Mouse (Mus musculus): Measurements from ENCODE around the gene Stard3nl. TPM values are rescaled to one million over a fixed set of nuclear protein-coding genes. Genes with fewer than 3 reads are reported as not detected.

Stard3nl gene
- total RNA-seq (2012; rRNA removed) = 64.5 and 76.4 TPM in 2 replicates

GRCm38 (mm10) chr13:19395688-19396354 lies at the start of gene Stard3nl:
TSS of gene Stard3nl (minus strand) at chr13:19395795.
- in situ Hi-C loops (cut with MboI; ENCODE audit: low sequenced_read_pairs in 2 of 2, unreplicated experiment in 2 of 2) = no loop called here
- Histone ChIP-seq H3K27ac (ENCODE audit: insufficient read depth, low read depth, low read length, poor library complexity, severe bottlenecking) (no peak within 1 kb of the TSS; the same call in 1 of the 2 replicates), H3K9ac (ENCODE audit: insufficient read depth, low read depth, low read length, poor library complexity, severe bottlenecking) (peak within 1 kb of the TSS; percentile 79), H3K9me3 (ENCODE audit: control insufficient read depth, insufficient read depth, low read depth, low read length) (no peaks in the 10 kb centered on the region), H3K4me3 (ENCODE audit: insufficient read depth in 1 of 2, low read depth in 1 of 2, low read length in 2 of 2, poor library complexity in 1 of 2, severe bottlenecking in 1 of 2) (peak within 1 kb of the TSS; percentile 74 to 97), H3K4me1 (ENCODE audit: control insufficient read depth in 2 of 2, insufficient read depth in 2 of 2, low read length in 2 of 2, poor library complexity in 1 of 2) (peaks cover 5 to 10% of the 10 kb centered on the region in 2 experiments; a peak in 3 of 4 replicates), H3K36me3 (ENCODE audit: control insufficient read depth, insufficient read depth, low read length, poor library complexity, severe bottlenecking) (peaks cover 4% of the 10 kb centered on the region; the same call in 1 of the 2 replicates)
- TF ChIP-seq MAFK (IDR thresholded peaks at IDR 0.05; ENCODE audit: insufficient read depth, low read depth, low read length) (no peak), HCFC1 (IDR thresholded peaks at IDR 0.05; ENCODE audit: borderline replicate concordance, insufficient read depth, low read length) (0 out of 2 replicates have a peak, but pooled peaks have one; percentile 64), CHD2 (IDR thresholded peaks at IDR 0.05; ENCODE audit: low read depth, low read length) (0 out of 2 replicates have a peak, but pooled peaks have one; percentile 42)
- peak; percentile 95 for DNase-seq (ENCODE audit: low read depth, low spot score)

- peak overlapping the region in 1 of 2 experiments; percentile 48; a peak in 2 of 4 replicates for H3K4me3 ChIP-seq (ENCODE audit: insufficient read depth in 1 of 2, low read depth in 1 of 2, low read length in 2 of 2, poor library complexity in 1 of 2, severe bottlenecking in 1 of 2)
- H3K36me3 ChIP-seq (ENCODE audit: control insufficient read depth, insufficient read depth, low read length, poor library complexity, severe bottlenecking) = no peaks in the 10 kb centered on the region
- H3K9me3 ChIP-seq (ENCODE audit: control insufficient read depth, insufficient read depth, low read depth, low read length) = no peaks in the 10 kb centered on the region
- no peak overlapping the region for H3K9ac ChIP-seq (ENCODE audit: insufficient read depth, low read depth, low read length, poor library complexity, severe bottlenecking)
- H3K4me1 ChIP-seq (ENCODE audit: control insufficient read depth in 2 of 2, insufficient read depth in 2 of 2, low read length in 2 of 2, poor library complexity in 1 of 2) = no peaks in the 10 kb centered on the region
- DNase-seq (ENCODE audit: low read depth, low spot score) = no peak
- in situ Hi-C loops (cut with MboI; ENCODE audit: low sequenced_read_pairs in 2 of 2, unreplicated experiment in 2 of 2) = no loop called here
- peak overlapping the region; percentile 10; the same call in 1 of the 2 replicates for H3K27ac ChIP-seq (ENCODE audit: insufficient read depth, low read depth, low read length, poor library complexity, severe bottlenecking)
- TF ChIP-seq ZC3H11A (IDR thresholded peaks at IDR 0.05; ENCODE audit: borderline replicate concordance, low read depth, low read length) (no peak), CHD2 (IDR thresholded peaks at IDR 0.05; ENCODE audit: low read depth, low read length) (no peak), MAFK (IDR thresholded peaks at IDR 0.05; ENCODE audit: insufficient read depth, low read depth, low read length) (no peak), HCFC1 (IDR thresholded peaks at IDR 0.05; ENCODE audit: borderline replicate concordance, insufficient read depth, low read length) (no peak)
Observed at GRCm38 (mm10) chr13:19438040-19438439, 42.4 kb upstream of the Stard3nl start.

GRCm38 (mm10) chr13:19429812-19430370 lies 34.3 kb upstream of the Stard3nl start:
- Histone ChIP-seq H3K27ac (ENCODE audit: insufficient read depth, low read depth, low read length, poor library complexity, severe bottlenecking) (no peak overlapping the region), H3K9me3 (ENCODE audit: control insufficient read depth, insufficient read depth, low read depth, low read length) (no peaks in the 10 kb centered on the region), H3K36me3 (ENCODE audit: control insufficient read depth, insufficient read depth, low read length, poor library complexity, severe bottlenecking) (no peaks in the 10 kb centered on the region), H3K4me1 (ENCODE audit: control insufficient read depth in 2 of 2, insufficient read depth in 2 of 2, low read length in 2 of 2, poor library complexity in 1 of 2) (0 out of 4 replicates have a peak, but pooled peaks cover 0 to 2% of the 10 kb centered on the region in 2 experiments), H3K4me3 (ENCODE audit: insufficient read depth in 1 of 2, low read depth in 1 of 2, low read length in 2 of 2, poor library complexity in 1 of 2, severe bottlenecking in 1 of 2) (no peak overlapping the region), H3K9ac (ENCODE audit: insufficient read depth, low read depth, low read length, poor library complexity, severe bottlenecking) (no peak overlapping the region)
- in situ Hi-C loops (cut with MboI; ENCODE audit: low sequenced_read_pairs in 2 of 2, unreplicated experiment in 2 of 2) = no loop called here
- no peak for DNase-seq (ENCODE audit: low read depth, low spot score)
- TF ChIP-seq HCFC1 (IDR thresholded peaks at IDR 0.05; ENCODE audit: borderline replicate concordance, insufficient read depth, low read length) = no peak
- no peak for TF ChIP-seq ZC3H11A (IDR thresholded peaks at IDR 0.05; ENCODE audit: borderline replicate concordance, low read depth, low read length)
- TF ChIP-seq ZNF384 (IDR thresholded peaks at IDR 0.05; ENCODE audit: low read depth, low read length) = no peak
- no peak for TF ChIP-seq MAFK (IDR thresholded peaks at IDR 0.05; ENCODE audit: insufficient read depth, low read depth, low read length)
- TF ChIP-seq CHD2 (IDR thresholded peaks at IDR 0.05; ENCODE audit: low read depth, low read length) = no peak

GRCm38 (mm10) chr13:19428076-19428475 lies 32.5 kb upstream of the Stard3nl start:
- in situ Hi-C loops (cut with MboI; ENCODE audit: low sequenced_read_pairs in 2 of 2, unreplicated experiment in 2 of 2) = no loop called here

More at GRCm38 (mm10) chr13:19428076-19428475, 32.5 kb upstream of the Stard3nl start:
- H3K9ac ChIP-seq (ENCODE audit: insufficient read depth, low read depth, low read length, poor library complexity, severe bottlenecking) = no peak overlapping the region
- TF ChIP-seq ZNF384 (IDR thresholded peaks at IDR 0.05; ENCODE audit: low read depth, low read length) (no peak), MAFK (IDR thresholded peaks at IDR 0.05; ENCODE audit: insufficient read depth, low read depth, low read length) (no peak), ZC3H11A (IDR thresholded peaks at IDR 0.05; ENCODE audit: borderline replicate concordance, low read depth, low read length) (no peak), HCFC1 (IDR thresholded peaks at IDR 0.05; ENCODE audit: borderline replicate concordance, insufficient read depth, low read length) (no peak), CHD2 (IDR thresholded peaks at IDR 0.05; ENCODE audit: low read depth, low read length) (no peak)
- no peak for DNase-seq (ENCODE audit: low read depth, low spot score)
- no peak overlapping the region for H3K27ac ChIP-seq (ENCODE audit: insufficient read depth, low read depth, low read length, poor library complexity, severe bottlenecking)
- peaks cover 0 to 3% of the 10 kb centered on the region in 2 experiments; a peak in 1 of 4 replicates for H3K4me1 ChIP-seq (ENCODE audit: control insufficient read depth in 2 of 2, insufficient read depth in 2 of 2, low read length in 2 of 2, poor library complexity in 1 of 2)
- no peak overlapping the region for H3K4me3 ChIP-seq (ENCODE audit: insufficient read depth in 1 of 2, low read depth in 1 of 2, low read length in 2 of 2, poor library complexity in 1 of 2, severe bottlenecking in 1 of 2)
- no peaks in the 10 kb centered on the region for H3K9me3 ChIP-seq (ENCODE audit: control insufficient read depth, insufficient read depth, low read depth, low read length)
- no peaks in the 10 kb centered on the region for H3K36me3 ChIP-seq (ENCODE audit: control insufficient read depth, insufficient read depth, low read length, poor library complexity, severe bottlenecking)

Measured in ES-E14 (cell line).